Mouse (Mus musculus) right cerebral cortex, adult 2 months (tissue): ENCODE data around the gene Nr1d1.
"Not testable (repeated sequence)": the region's sequence is repeated elsewhere in the genome, so short reads cannot be mapped to it uniquely, and the experiment has no call there.

ENCODE experiments used
- DNase-seq, 2 experiments: peaks; one replicate each; pipeline ENCODE4 v3.0.0; 2021 to 2022; ENCODE audit warnings: low spot score in 2 of 2

The Nr1d1 gene

DNA sequence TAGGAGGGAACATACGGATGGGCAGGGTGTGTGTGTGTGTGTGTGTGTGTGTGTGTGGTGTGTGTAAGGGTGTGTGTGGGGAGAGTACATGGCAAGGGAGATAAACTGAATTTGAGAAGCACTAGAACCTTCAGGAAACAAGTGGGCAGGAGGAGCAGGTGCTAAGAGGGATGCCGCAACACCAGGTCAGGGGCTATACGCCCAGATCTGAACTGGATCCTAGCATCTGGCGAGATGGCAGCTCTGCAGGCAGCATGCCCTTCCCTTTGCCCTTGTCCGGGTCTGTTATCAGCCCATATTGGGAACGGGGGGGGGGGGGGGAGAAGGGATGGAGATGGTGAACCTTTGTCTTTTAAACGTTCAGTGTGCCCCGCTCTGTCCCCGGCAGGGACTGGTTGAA lies 36.2 kb downstream of the Nr1d1 start:
- no peak for DNase-seq

DNA sequence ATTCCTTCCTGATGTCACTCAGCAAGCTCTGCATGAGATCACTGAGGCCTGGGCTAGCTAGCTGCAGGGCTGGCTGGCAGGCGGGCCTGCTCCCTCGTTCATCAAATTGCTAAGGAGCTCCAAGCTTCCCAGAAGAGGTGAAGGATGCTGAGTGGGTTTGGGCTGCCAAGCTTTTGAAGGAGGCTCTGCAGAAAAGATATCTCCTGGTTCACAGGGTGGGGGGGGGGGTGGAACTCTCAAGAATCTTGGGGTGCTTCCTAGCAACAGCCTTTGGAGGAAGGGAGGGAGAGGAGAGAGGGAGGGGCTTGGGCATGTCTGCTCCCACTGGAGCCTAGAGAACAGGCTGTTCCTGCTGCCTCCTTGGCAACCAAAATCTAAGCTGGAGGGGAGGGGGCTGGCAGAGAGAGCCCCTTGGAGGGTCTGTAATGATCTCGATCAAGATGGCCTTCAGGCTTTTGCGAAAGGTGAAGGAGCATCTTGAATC lies 36.7 kb downstream of the Nr1d1 start:
- DNase-seq: peak; percentile 57 to 66

DNA sequence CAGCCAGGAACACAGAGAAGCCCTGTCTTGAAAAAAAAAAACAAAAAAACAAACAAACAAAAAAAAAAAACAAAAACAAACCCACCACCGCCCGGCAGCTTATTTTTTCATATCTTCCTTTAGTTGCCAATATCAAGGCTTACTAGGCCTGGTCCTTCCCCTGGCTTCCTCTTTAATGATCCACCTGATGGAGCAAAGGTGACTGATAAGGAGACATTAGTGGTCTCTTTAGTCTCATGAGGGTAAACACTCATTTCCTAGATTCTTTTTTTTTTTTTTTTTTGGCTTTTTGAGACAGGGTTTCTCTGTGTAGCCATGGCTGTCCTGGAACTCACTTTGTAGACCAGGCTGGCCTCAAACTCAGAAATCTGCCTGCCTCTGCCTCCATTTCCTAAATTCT lies 37.9 kb downstream of the Nr1d1 start:
- DNase-seq: not testable (repeated sequence)

DNA sequence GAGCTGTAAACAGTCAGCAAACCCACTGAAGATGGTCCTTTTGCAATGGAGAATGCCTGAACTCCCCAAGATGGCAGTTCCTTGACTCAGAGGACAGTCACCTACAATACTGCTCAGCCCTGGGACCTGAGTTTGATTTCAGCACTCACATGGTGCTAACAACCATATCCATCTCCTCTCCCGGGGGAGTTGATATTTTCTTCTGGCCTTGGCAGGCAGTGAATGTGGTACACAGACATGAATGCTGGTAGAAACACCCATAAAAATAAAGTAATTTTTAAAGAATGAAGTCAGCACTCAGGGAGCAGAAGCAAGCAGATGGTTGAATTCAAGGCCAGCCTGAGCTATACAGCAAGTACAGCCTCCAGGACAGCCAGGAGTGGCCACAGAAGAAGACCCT lies 39.0 kb downstream of the Nr1d1 start:
- DNase-seq: no peak

DNA sequence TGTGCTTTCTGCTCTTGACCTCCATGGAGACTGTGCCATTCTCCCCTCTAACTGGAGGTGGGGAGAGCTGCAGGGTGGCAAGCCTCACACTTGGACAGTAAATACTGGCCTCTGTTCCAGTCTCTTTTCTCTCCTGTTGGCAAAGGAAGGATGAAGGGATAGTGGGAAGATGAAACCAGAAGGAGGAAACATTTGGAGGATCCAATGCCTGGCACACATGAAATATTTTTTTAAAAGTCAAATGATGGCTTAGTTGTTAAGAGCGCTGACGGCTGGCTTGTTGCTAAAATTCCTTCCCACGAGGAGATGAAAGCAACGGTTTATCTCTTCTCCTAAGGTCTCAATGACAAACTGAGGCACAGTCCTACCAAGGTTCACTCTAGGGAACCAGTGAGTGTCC lies 40.0 kb downstream of the Nr1d1 start:
- no peak for DNase-seq

DNA sequence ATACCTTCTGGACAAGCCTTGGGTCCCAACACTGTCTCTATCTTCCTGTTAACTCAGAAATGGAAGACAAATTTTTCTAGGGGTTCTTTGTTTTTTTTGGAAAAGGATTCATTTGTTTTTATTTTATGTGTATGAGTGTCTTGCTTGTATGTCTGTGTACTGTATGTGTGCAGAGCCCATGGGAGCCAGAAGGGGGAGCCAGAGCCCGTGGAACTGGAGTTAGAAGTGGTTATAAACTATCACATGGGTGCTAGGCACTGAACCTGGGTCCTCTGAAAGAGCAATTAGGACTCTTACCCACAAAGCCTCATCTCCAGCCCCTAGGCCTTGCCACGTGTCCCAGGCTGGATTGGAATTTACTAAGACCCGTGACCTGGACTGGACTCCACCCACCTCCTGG lies 41.1 kb downstream of the Nr1d1 start:
- DNase-seq: no peak

DNA sequence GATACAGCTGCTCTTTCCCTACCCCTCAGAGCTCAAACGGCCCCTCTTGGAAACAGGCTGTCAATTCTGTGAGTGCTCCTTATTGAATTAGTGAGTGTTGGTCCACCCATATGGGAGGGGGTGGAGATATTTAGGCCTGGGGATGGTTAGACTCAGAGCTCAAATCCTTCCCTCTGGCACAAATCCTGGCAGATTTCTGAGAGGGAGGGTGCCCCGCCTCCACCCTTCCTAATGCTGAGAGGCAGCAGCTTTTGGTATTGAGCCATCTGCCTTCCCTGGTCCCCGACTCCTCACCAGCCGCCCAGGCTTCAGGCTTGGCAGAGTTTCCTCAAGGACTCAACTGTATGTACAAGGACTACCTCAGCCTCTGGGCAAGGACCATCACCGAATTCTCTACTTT lies 44.0 kb downstream of the Nr1d1 start:
- DNase-seq: peak; percentile 86 to 88

DNA sequence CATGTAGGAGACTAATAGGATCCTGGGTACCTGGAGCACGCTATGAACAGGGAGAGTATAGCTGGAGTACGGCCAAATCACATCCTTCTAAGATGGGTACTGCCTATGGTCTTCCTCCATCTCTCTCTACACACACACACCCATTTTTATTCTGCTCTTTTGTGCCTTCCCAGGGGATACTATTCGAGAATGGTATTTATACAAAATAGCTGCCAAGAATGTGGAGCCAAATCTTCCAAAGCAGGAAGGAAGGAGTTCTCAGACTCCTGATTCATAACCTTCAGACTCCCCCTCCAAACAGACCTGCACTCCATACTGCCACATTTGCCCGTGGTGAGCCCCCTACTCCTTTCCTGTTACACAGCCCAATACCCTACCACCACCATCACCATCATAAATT lies 44.4 kb downstream of the Nr1d1 start:
- no peak for DNase-seq

DNA sequence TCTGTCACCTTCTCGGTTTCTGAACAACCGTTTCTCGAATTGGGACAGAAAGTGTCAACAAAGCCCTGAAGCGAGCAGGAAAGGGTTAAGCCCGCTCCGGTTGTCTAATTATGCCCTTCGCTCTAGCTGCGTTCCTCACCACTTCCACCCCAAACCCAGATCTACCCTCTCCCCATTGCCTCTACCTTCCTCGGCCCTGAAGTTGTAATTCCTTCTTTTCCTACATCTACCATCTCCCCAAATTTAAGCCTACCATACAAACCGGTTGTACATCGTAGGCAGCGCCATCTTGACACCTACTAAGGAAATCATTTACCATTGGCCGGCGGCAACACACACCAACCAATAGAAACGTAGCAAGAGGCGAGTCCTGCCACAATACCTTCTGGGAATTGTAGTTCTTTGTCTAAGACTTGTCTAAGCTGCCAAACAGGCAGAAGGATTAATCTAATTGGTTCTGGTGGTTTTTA lies 46.0 kb downstream of the Nr1d1 start, which contains the start of gene Med24:
Med24 (minus strand) TSS at position 317 of the 470 bp plus-strand sequence.
- DNase-seq: peak; percentile 89 to 95

DNA sequence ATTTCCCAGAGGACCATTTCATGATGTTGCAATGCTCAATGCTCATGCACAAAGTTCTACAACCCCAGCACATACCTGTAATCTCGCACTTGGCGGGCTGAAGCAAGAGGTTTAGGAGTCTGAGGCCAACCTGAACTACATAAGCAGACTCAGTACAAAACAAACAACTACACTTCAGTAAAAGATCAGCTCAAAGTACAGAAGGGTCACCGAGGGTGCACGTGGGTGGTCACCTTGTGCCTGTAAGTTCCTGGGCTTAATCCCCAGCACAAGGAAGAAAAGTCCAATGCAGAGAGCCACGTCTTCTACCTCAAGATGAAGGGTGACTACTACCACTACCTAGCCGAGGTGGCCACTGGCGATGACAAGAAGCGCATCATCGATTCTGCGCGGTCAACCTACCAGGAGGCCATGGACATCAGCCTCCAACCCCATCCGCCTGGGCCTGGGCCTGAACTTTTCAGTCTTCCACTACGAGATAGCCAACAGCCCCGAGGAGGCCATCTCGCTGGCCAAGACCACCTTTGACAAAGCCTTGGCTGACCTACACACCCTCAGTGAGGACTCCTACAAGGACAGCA lies 49.1 kb downstream of the Nr1d1 start:
- DNase-seq: no peak

DNA sequence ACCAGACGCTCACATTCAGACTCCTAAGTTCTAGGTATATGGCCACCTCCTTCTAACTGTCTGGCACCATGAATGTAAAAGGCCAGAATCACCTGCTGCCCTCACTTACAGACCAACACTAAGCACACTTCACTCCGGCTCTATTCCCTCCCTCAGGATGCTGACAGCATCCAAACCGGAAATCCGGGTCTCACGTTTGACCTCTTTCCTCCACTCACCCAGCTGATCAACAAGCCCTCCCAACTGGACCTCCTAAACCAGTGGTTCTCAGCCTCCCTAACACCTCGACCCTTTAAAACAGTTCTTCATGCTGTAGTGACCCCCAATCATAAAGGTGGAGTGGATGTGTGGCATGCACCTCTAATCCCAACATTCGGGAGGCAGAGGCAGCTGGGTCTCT lies 52.0 kb downstream of the Nr1d1 start:
- DNase-seq: no peak

DNA sequence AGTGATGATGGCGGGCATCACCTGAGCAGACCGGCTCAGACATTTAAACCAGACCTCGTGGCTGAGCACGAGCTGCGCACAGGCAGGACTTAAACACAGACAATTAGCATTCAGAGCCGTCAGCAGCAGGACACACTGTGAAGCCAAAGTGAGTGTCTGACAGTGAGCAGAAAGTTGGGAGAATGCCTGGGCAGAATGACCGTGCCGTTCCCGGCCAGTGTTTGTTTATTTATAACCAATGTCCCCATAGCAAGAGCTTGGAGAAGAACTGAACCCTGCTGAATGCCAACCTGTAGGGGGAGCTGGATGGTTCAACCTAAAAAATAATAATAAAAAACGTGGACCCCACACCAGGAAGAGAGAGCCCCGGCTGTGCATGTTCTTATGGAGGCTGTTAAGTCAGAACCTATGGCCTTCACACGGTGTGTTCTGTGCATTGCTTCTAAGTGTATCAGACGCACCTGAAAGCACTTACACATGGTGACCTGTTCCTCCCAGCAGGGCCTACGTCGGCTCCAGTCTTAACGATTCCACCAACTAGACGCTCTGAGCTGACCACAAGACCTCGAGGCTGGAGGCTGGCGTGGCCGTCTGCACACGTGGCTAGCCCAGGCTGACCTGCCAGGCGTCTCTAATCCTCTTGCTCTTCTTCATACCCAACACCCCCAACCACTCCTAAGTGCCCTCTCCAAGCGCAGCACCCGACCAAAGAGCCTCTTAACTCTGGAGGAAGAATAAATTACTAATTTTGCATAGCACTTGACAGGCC lies 53.5 kb downstream of the Nr1d1 start:
- DNase-seq: peak in 1 of 2 experiments; percentile 59

DNA sequence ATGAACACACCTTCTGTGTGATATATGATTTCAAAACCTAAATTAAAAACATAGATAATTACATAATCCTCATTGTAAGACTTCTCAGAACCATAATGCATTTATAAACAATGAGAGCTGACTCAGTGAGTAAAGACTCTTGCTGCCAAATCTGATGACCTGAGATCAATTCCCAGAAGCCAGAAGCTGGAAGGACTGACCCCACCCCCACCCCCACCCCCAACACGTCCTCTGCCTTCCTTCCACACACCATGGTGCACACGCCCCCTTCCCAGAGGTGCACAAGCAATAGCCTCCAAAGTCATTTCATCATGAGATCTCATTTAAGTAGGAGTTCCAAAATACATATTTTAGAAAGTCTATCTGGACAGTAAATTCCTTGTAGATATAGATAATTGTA lies 54.4 kb downstream of the Nr1d1 start:
- DNase-seq: no peak
